Mouse (Mus musculus): ENCODE data around the gene Zfp57.

Gene Zfp57

DNA sequence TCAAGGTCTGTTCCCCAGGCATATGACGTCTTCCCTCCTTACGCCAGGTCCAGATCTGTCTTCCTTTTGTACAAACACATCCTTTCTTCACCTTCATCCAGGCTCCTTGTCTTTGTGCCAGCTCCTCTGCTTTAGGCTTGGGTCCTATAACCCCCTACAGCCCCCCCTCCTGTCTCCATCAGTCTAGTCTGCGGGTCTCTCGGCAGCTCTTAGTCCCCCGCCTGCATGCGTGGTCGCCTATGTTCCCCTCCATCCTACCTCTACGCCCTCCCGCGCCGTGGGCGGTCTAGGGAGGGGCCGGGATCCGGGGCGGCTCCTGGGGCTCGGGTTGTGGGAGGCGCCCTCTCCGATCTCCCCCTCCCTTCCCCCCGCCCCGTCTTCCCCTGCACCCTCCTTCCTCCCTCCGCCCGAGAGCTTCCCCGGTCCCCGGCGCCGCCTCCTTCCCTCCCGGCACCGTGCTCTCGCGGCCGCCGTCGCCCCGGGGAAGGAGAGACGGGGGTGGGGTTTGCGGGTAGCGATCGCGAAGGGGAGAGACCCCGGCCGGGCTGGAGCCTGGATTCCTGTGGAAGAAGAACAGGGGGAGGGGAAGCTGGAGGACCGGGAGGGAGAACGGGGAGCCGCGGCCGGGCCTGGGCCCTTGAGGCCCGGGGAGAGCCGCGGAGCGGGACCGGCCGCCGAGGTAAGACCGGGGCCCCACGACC, 44.8 kb downstream of the Zfp57 start, which contains the start of gene Gabbr1:
Gene Gabbr1, plus strand, starts transcription at position 356 of the 701 bp plus-strand sequence.
- DNase-seq (ENCODE audit: low read depth, low spot score), result peak; percentile 96

DNA sequence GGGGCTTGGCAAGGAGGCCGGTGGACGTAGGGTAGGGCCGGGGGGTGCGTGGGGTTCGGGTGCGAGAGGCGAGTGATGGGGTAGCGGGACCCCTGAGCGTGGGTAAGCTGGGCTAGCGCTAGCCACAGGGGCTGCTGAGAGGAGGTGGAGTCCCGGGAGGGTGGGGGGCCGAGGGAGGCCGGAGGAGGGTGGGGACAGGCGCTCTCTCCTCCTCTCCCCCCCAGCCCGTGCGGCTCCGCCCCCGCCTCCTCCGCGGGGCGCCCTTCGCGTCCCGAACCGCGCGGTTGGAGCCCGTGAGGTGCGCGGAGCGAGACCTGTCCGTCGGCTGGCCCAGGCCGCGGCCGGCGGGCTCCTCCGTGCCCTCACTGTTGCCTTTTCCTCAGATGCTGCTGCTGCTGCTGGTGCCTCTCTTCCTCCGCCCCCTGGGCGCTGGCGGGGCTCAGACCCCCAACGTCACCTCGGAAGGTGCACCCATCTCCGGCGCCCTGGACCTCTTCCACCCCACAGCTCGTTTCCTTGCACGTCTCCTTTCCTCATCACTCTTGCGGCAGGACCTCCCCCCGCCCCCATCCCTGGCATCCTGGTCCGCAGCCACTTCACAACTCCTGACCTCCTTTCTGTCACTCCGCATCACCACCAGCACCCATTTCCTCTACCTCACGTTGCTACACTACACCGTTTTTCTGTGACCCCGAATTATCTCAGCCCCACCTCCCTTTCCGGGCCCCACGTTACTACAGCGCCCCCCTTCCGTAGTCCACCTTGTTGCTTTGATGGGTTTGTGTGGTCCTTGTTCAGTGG, 45.5 kb downstream of the Zfp57 start:
- DNase-seq (ENCODE audit: low read depth, low spot score), result peak; percentile 84

DNA sequence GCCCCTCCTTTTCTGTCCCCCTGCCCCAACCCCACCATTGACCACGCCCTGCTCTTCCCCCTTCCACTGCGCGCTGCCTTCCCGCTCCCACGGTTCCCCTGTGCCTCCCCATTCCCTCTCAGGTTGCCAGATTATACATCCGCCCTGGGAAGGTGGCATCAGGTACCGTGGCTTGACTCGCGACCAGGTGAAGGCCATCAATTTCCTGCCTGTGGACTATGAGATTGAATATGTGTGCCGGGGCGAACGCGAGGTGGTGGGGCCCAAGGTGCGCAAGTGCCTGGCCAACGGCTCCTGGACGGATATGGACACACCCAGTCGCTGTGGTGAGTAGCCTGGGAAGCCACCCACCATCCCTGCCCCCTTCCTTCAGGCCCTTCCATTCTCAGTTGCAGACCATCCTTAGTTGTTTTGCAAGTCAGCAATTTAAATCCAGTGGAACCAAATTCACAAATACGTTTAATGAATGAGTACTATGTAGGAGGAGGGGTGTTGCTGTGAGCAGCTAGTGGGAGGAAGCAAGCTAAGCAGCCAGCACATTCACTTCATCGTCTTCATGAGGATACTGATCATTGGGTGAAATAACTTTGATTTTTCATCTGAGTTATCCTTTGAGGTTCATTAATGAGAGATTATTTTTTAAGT, 46.5 kb downstream of the Zfp57 start:
- DNase-seq (ENCODE audit: low read depth, low spot score), result no peak

DNA sequence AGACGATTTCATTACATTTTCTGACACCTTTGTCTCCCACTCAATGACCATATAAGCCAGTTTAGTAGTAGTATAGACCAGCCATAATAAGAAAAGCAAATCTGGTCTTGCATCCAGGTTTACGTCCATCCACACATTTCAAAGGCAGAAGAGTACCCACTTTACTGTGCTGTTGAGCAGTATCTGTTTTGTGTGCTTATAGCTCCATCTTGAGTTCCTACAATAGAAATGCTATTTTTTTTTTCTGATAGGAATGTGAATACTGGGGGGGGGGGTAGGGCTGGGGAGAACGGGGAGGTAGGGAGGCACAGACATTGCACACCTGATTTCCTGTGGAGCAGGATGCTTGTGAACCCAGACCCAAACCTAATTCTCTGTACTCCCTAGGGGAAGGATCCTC, 47.0 kb downstream of the Zfp57 start:
- DNase-seq (ENCODE audit: low read depth, low spot score), result peak; percentile 87

DNA sequence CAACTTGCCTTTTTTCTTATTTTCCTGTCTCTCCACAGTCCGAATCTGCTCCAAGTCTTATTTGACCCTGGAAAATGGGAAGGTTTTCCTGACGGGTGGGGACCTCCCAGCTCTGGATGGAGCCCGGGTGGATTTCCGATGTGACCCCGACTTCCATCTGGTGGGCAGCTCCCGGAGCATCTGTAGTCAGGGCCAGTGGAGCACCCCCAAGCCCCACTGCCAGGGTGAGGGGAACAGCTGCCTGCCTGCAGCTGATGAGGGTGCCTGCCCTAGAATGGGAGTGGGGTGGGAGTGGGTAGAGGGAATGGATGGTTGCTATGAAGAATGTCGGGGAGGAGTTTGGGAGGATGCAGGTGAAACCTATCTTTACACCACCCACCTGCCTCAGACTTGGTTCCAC, 47.4 kb downstream of the Zfp57 start:
- DNase-seq (ENCODE audit: low read depth, low spot score), result no peak

DNA sequence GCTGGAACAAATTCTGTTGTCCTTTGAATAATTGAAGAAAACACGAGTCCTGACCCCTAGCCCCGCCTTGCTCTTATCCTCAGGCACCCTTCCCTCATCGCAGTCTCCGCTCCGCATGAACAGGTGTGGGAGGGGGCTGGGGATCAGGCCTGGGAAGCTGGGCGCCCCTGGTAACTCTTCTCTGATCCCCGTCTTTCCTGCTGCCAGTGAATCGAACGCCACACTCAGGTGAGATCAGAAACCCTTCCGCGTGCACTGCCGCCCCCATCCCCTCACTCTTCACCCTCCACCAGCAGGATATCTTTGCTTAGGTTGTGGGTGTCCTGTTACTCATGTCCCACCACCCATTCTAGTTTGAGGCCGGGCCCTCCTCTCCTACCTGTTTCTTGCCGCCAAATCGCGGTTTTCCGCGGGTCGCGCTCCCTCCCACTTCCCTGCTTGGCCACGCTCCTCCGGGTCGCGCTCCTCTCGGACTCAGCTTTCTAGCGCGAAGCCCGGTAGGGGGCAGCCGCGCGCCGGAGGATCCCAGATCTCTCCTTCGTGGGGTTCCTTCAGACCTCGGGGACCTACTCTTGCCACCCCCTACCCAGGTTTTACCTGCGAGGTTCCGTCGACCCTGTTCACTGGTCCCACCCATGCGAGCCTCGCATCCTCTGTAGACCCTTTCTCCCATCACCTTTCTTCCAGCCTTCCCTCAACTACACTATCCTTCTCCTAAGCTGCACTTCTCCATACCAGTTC, 48.8 kb downstream of the Zfp57 start:
- peak; percentile 82 for DNase-seq (ENCODE audit: low read depth, low spot score)

DNA sequence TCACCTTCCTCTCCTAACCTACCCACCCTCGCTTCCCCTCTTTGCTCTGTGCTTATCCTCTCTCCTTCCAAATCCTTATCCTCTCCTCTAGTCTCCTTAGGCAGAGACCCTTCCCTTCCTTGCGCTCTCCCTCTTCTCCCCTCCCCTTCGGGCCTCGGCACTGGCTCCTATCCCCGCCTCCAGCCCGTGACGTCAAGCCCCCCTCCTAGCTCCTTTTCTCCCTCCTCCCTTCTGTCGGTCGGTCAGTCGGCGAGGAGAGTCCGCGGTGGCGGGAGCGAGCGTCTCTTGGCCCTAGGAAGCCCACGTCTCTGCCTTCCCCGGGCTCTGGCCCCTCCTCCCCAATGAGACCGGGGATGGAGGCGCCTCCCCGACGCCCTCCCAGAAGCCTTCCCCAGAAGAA, 49.4 kb downstream of the Zfp57 start:
- DNase-seq (ENCODE audit: low read depth, low spot score), result peak; percentile 97

DNA sequence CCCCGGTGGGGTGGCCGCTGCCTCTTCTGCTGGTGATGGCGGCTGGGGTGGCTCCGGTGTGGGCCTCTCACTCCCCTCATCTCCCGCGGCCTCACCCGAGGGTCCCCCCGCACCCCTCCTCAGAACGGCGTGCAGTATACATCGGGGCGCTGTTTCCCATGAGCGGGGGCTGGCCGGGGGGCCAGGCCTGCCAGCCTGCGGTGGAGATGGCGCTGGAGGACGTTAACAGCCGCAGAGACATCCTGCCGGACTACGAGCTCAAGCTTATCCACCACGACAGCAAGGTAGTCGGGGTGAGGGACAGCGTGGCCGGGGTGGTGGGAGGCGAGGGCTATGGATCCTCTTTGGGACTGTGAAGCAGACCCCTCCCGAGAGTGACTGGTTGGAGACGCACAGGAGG, 49.9 kb downstream of the Zfp57 start:
- no peak for DNase-seq (ENCODE audit: low read depth, low spot score)

DNA sequence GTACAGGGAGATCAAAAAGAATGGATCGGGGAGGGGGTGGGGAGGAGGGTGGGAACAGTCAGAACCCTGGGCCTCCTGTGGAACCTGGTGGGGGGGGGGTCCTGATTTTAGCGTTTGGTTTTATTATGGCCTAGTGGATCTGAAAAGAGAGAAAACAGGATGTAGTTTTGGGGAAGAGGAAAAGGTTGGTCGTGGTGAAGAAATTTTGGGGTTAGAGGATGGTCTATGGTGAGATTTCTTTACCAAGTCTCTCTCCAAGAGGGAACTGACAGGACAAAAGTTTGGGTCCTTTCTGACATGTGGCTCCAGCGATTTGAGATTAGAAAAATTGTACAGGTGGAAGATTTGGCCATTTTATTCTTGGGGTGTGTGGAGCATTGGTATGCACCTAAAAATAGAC, 50.8 kb downstream of the Zfp57 start:
- no peak for DNase-seq (ENCODE audit: low read depth, low spot score)

DNA sequence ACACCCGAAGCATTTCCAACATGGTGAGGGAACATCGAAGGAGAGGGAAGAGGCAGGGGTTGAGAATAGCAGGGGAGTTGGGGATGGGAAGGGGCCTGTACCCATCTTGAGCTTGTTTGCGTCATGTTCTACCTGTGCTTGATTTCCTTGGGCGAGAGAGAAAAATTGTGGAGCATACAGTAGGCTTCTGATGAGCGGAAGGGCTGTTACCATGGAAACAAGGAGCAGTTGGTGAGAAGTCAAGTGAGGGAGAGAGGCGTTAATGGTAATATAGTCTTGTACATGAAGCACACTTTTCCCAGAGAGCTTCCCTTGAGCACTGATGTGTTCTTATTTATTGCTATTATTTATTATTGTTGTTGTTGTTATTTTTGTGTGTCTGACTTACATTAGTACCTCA, 56.0 kb downstream of the Zfp57 start:
- DNase-seq (ENCODE audit: low read depth, low spot score), result peak; percentile 84

Measured in brain, adult 2 months (tissue).